Mouse (Mus musculus) C2C12 (cell line): Measurements from ENCODE around the gene Rnase9.

Source experiments
- CTCF ChIP-seq: IDR thresholded peaks from one replicate; pipeline ENCODE4 v1.5.1; 2011; ENCODE audit not compliant: control insufficient read depth, insufficient read depth, insufficient read length
- FOSL1 ChIP-seq: IDR thresholded peaks from one replicate; pipeline ENCODE4 v1.8.0; 2011; ENCODE audit warnings: mild to moderate bottlenecking, low read length; ENCODE audit not compliant: poor library complexity, insufficient read depth, severe bottlenecking
- MAX ChIP-seq: IDR thresholded peaks from one replicate; pipeline ENCODE4 v1.6.1; 2011; ENCODE audit warnings: mild to moderate bottlenecking, control low read depth
- MYOD1 ChIP-seq: IDR thresholded peaks from one replicate; pipeline ENCODE4 v1.6.1; 2011; ENCODE audit warnings: low read depth; ENCODE audit not compliant: control insufficient read depth, insufficient read length
- USF1 ChIP-seq: IDR thresholded peaks from one replicate; pipeline ENCODE4 v1.6.1; 2011; ENCODE audit warnings: low read depth, mild to moderate bottlenecking, control low read depth, moderate library complexity

- TF ChIP-seq CTCF (no peak), USF1 (no peak), MAX (no peak), FOSL1 (no peak), MYOD1 (no peak)
These were observed 15.7 kb upstream of the Rnase9 start, which contains the start of gene Rnase12 for GRCm38 (mm10) chr14:51057401-51057831.
